Mouse (Mus musculus) lung, adult 2 months (tissue): ENCODE data around the gene Zfp990.
"Not testable (repeated sequence)": the region's sequence is repeated elsewhere in the genome, so short reads cannot be mapped to it uniquely, and the experiment has no call there.

Experiments used
- CTCF ChIP-seq: fragments of 200-500 bp; IDR thresholded peaks from 2 replicates; pipeline ENCODE4 v1.5.1; 2011; ENCODE audit warnings: mild to moderate bottlenecking, low read length, control low read depth; ENCODE audit not compliant: insufficient read depth
- POLR2A ChIP-seq: fragments of 200-500 bp; IDR thresholded peaks from 2 replicates; pipeline ENCODE4 v1.6.1; 2011; ENCODE audit warnings: low read depth, mild to moderate bottlenecking, control low read depth, low read length, borderline replicate concordance; ENCODE audit errors: extremely low read depth

- not testable (repeated sequence) for TF ChIP-seq CTCF, POLR2A
Measured at GRCm38 (mm10) chr4:145517391-145517790, 6.8 kb downstream of the Zfp990 start.
